Mouse (Mus musculus): ENCODE results near the gene Frk.
"Not testable (repeated sequence)": the region's sequence is repeated elsewhere in the genome, so short reads cannot be mapped to it uniquely, and the experiment has no call there.

The Frk gene

DNA sequence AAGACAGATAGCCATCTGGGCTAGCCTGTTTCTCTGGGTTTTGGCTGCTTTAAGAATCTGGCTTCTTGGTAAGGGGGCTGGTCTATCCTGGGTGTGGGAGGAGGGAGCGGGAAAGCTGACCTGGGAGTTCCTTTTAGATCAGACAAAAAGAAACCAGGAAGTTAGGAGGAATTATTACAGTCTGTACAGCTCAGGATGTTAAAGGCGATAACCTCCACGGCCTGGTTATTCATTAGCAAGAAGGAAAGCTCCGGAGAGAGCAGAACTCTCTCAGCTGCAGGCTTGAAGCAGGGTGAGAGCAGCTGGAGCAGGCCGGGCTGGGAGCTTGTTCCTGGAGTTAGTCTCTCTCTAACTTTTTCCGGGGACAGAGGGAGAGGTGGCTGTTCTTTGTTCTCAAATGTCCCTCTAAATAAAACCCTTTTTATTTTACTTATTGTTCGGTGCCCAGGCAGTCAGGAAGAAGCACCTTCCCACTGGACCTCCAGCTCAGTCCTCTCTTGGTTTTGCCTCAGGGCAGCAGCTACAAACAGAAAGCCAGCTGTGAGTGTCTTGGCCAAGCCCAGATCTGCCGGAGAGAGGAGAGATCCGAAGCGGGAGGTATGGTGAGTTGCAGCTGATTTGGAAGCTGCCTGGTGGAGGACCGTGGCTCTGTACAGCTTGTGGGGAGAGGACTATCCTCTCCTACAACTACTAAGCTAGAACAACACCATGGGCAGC lies at the start of gene Frk:
Gene Frk (plus strand): TSS at position 103 of the 717 bp plus-strand sequence.
- DNase-seq: no peak

GRCm38 (mm10) chr10:34434191-34434590 lies 49.0 kb upstream of the Frk start:
- DNase-seq: not testable (repeated sequence)

- DNase-seq: no peak
These were observed 33.7 kb upstream of the Frk start for GRCm38 (mm10) chr10:34449469-34449868.

DNA sequence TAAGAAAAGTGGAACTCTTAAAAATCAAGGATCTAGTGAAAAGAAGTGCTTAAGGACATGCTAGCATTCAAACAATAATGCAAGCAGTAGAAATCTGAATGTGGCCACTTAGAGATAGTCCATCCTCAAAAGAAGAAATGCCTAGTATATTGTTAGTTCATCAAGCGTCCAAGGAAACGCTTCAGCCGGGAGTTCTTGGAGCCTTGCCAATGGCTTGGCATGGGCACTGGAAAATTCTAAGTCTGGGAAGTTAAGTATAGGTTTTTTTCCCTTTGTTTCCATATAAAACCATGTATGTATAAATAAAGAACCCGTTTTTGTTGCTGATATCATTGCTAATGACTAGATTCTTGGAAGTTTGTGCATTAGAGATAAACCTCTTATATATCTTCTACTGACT lies 21.7 kb upstream of the Frk start:
- DNase-seq: no peak

DNA sequence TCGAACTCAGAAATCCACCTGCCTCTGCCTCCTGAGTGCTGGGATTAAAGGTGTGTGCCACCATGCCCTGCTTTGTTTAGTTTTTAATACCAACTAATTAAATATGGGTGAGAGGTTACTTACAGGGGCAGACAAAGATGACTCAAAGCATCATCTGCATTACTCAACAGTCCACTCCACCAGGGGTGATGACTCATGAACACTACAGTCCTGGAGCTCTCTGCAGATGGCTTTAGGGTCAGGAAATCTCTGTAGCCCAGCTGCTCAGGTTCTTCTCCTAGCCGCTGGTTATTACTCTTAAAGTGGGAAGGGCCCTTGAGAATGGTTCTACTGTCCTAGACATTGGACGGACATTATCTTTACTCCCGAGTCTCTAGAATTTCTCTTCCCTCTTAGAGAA lies 18.9 kb upstream of the Frk start:
- DNase-seq: no peak

DNA sequence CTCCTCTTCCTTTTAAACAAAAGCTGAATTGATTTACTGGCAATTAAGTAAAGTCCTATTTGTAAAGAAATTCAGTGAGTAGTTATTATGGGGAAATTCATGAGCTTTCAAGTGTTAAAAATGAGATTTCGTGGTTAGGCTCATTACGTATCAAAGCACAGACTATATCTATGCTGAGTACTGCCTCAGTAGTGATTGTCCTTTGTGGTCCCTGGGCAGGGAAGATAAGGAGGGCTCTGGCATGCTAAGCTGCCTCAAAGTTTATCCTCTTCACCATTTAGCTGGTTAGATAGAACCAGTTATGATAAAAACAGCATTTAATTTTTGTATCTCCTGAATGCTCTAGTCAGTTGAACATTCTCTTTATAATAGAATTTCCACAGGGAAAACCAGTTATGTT lies 14.2 kb upstream of the Frk start:
- no peak for DNase-seq

- DNase-seq: no peak
These were observed 3.2 kb upstream of the Frk start for GRCm38 (mm10) chr10:34479942-34480455.

DNA sequence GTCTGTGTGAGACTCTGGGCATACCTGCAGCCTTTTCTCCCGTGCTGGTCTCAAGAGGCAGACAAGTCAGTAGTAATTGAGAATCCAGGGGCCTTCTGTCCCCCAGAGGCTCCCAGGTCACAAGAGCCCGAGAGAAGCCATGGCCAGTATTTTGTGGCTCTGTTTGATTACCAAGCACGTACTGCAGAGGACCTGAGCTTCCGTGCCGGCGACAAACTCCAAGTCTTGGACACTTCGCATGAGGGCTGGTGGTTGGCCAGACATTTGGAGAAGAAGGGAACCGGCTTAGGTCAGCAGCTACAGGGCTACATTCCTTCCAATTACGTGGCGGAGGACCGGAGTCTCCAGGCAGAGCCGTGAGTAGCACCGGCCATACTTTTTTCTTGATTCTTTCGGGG lies 814 bp downstream of the Frk start:
- no peak for DNase-seq

DNA sequence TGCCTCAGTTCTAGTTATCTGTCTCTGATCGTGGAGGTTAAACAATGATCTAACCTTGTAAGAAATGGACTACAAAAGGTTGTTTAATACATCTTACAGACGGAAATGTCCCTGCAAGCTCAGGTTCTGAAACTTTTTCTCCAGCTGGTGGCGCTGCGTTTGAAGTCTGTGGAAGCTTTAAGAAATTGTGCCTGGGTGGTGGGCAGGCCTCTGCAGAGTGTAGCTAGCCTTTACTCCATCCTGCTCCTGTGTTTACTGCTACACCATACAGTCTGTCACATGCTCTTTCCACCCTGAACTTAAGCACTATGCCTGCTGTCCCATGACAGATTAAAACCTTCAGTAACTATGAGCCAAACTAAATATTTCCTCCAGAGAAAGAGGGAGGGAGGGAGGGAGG lies 1.9 kb downstream of the Frk start:
- no peak for DNase-seq

DNA sequence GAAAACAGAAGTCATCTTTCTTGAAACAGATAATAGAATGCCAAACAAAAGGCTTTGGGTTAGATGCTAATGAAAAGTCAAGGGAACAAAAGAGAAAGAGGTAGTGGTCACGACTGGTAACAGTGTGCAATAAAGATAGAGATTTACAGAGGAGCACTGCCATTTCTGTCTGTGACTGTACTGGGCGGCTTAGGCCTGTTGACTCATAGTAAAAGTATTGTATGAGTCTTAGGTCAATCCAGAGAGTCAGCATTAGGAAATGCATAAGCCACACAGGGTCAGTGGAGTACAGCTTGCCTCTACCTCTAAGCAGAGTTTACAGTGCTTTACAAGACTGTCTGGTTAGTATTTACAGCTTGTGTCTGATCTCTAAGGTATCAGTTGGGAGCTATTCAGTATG lies 24.6 kb downstream of the Frk start:
- no peak for DNase-seq

GRCm38 (mm10) chr10:34508593-34508992 lies 25.4 kb downstream of the Frk start:
- no peak for DNase-seq

DNA sequence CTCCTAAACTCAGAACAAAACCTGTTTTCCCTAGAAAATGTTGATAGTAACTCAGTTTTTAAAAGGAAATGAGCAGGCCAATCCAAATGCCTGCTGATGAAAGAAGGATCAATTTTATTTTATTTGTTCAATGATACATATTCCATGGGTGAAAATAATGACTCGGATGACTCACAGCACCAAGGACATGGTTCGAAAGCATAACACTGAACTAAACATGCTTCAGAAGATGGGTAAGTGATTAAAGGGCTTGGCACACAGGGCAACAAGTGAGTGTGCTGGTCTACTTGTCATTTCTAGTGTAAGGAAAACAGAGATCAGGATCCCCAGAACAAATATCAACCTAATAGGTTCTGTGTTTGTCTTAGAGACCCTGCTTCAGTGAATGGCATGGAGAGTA lies 26.1 kb downstream of the Frk start:
- DNase-seq: no peak

GRCm38 (mm10) chr10:34511192-34511591 lies 28.0 kb downstream of the Frk start:
- no peak for DNase-seq

DNA sequence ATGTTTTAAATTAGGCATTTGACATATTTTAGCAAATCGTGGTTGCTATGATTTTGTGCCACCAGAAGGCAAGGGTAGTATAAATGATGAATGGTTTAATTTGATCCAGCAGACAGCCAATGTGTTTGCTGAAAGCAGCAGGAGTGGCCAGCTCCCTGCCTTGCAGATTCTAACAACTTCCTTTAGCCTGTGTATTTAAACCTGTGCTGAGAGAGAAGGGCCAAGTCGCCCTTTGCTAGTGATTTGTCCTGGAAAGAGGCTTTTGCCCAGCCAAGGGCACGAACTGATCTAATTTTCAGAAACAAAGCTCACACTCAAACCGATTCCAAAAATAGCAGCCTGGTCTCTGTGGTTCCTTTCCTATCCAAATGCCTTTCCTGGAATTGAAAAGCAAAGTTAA lies 29.4 kb downstream of the Frk start:
- no peak for DNase-seq

- DNase-seq: no peak
These were observed 42.4 kb downstream of the Frk start for GRCm38 (mm10) chr10:34525598-34525997.

GRCm38 (mm10) chr10:34531766-34532165 lies 48.6 kb downstream of the Frk start:
- no peak for DNase-seq

DNA sequence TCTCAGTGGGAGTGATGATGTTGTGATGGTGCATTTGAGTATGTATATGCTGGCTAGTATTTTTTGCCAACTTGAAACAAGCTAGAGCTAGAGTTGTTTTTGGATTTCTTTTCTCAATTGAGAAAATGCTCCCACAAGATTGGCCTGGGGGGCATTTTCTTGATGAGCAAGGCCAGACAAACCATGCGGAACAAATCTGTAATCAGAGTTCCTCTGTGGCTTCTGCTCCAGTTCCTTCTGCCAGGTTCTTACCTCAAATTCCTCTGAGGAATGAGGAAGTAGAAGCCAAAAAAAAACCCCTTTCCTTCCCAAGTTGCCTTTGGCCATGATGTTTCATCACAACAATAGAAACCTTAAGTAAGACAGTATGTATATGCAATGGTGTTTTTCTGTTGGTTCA lies 49.3 kb downstream of the Frk start:
- DNase-seq: no peak

DNA sequence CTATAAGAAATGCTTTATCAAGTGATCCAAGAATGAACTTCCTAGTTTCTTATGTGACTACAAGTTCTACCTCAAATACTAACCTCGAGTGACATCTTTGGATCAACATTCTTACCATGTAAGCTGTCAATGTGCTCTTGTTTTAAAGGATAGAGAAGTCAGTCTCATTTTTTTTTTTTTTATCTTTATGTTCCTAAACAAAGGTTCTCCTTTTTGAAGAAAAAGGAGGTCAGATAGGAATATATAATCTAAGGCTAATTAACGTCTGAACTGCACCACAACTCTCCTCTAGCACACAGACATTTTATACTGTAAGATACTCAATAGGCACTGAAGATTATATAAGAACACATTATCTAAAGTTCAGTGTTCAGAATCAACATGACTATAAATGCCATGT lies 57.5 kb downstream of the Frk start:
- DNase-seq: no peak

DNA sequence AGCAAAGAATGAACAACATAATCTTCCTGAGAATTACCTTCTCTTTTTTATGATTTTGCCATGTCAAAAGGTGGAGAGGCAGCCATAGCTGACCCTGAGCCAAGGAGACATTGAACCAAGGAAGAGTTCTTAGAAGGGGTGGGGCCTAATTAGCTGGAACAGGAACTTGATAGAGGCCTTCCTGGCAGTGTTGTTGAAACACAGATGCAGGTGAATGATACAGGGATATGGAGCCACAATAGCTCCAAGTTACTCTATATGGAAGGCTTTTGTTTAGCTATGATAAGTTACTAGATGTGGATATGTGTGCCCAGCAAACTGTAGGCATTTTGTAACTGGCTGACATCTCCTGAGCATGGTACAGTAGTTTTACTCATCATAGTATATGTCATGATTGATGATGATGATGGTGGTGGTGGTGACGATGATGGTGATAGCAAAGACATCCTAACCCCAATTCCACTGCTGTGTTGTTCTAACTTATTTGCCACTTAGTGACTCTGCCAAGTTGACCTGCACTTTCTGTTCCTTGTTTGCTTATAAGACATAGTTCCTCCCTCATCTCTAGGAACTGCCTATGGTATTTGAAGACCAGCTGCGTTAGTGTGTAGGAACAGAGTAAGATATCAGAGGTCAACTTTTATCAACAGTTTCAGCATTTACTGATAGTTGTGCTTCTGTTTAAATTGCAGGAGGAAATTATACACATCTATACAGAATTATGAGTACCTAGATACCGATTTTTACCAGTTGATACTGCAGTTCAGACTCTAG lies 58.7 kb downstream of the Frk start:
- DNase-seq: no peak

DNA sequence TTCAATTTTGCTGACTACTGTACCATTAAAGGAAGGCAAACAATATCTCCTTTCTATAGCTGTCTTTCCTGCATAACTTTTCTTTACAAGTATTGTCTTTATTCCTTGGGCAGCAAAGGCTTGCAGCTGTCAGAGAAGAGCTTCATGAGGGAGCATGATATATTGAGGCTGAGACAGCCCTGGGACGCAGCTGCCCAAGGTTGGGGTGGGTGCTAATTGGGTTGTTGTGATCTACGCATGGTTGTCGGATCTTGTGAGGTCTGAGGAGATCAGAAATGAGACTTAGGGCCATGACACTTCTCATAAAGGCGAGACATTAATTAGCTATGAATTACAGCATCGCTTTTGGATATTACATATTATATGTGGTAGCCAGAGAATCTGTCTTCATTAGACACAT lies 67.4 kb downstream of the Frk start:
- no peak for DNase-seq

DNA sequence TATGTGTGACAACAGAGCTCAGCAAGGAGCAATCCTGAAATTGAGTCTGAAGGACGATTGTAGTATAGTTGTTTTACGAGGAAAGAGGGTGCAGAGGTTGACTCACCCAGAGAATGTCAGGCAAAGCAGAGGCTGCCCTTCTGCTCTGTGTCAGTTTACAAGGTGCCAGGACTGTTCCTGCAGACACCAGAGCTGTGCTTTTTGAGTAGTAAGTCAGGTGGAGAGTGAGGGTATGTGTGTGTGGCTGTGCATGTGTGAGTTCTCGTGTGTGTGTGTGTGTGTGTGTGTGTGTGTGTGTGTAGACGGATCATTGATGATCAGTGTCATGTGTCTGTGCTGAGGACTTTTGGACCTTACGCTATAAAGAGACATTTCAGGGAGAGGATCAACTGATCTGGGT lies 68.4 kb downstream of the Frk start:
- no peak for DNase-seq

DNA sequence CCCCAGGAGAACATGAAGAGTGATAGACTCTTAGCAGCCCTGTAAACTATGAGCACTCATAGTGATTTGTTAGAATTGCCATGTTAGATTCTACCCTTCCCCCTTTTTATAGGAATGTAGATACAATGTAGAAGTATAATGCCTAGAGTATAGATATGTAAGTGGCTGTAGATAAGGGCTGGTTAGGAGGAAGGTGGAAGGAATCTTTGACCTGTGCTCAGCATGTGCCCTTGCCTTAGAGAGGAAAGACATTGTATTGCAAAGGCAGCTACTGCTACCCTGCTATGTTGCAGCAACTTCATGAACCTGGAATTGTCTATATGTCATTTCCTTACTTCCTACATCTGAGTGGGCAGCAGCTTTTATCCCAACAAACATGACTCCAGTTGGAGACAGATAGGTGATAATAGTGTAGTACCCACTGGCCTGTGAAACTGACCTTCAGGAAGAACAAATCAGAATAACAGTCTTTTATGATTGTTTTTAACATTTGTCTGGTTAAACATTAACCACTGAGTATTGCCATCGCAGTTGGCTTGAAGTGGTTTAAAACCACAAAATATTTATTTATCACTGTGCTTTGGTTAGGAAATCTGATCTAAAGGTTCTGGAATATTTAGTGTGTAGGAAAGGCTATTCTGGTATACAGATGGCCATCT lies 80.4 kb downstream of the Frk start:
- DNase-seq: no peak

DNA sequence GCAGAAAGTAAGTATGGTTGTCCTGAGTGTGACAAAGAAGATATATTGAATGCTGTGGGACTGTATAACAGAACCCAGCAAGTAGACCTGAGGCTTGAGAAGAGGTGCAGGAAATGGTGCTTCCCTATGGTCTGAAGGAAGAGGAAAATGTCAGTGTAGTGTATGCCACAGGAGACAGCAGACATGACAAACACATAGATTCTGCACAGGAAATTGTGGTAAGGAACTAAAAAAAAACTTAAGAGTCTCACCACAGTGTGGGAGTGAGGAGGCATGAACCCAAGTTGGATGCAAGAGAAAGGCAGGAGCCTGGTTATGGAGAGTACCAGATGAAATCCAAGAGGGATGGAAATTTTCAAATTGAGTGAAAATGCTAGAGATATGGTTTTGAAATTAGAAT lies 132.3 kb downstream of the Frk start:
- DNase-seq: no peak

DNA sequence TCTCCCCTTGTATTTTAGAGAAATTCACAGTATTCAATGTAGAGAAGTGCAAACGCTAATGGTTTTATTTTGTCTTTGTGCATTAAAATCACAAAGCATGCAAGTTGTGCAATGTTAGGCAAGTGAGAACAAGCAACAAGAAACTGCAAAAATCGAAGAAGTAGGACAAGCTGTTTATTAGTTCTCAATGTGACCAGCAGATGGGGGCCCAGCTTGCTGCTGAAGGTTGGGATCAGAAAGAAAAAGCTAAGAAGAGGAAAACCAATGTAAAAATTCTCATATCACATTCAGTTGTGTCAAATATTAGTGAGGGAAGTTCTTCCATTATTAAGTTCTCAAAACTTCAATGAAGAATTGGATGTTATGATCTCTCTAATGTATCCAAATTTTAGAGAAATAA lies 134.0 kb downstream of the Frk start:
- peak in 1 of 2 experiments; percentile 4 for DNase-seq
